Mouse (Mus musculus) kidney, adult 2 months (tissue): ENCODE data around the gene Plcd1.

Source experiments
- CTCF ChIP-seq: fragments of 200-500 bp; conservative IDR thresholded peaks from 2 replicates; pipeline ENCODE4 v1.5.1; 2011; ENCODE audit warnings: low read depth, mild to moderate bottlenecking, control low read depth, low read length, moderate library complexity, mixed read lengths; ENCODE audit not compliant: insufficient read depth, insufficient read length
- POLR2A ChIP-seq: fragments of 200-500 bp; IDR thresholded peaks from one replicate; pipeline ENCODE4 v1.6.1; 2011; ENCODE audit warnings: low read depth, low read length, control low read depth

GRCm38 (mm10) chr9:119120168-119120560 lies 26.9 kb upstream of the Plcd1 start:
- TF ChIP-seq CTCF: no peak
- TF ChIP-seq POLR2A: no peak
